Mouse (Mus musculus) heart, embryonic 10.5 days (tissue): ENCODE results near the gene Pgf. TPM values are rescaled to one million over a fixed set of nuclear protein-coding genes. Genes with fewer than 3 reads are reported as not detected.

Experiments
- DNase-seq: peaks from one replicate; pipeline ENCODE4 v3.0.0-alpha.2; 2017; ENCODE audit warnings: low spot score
- H3K27ac ChIP-seq: fragments of 300-500 bp; sonication (generic); 2 replicates; pipeline ENCODE4 v1.5.1; 2016; ENCODE audit warnings: mild to moderate bottlenecking
- H3K27me3 ChIP-seq: fragments of 300-500 bp; sonication (generic); 2 replicates; pipeline ENCODE4 v1.6.1; 2016; ENCODE audit warnings: mild to moderate bottlenecking; ENCODE audit not compliant: poor library complexity, insufficient read depth, severe bottlenecking
- H3K36me3 ChIP-seq: fragments of 300-500 bp; sonication (generic); 2 replicates; pipeline ENCODE4 v1.6.1; 2016; ENCODE audit warnings: mild to moderate bottlenecking, moderate library complexity
- H3K4me1 ChIP-seq: fragments of 300-500 bp; sonication (generic); 2 replicates; pipeline ENCODE4 v1.6.1; 2016; ENCODE audit warnings: mild to moderate bottlenecking
- H3K4me3 ChIP-seq: fragments of 300-500 bp; sonication (generic); 2 replicates; pipeline ENCODE4 v1.5.1; 2016; ENCODE audit warnings: mild to moderate bottlenecking, moderate library complexity
- H3K9me3 ChIP-seq: fragments of 300-500 bp; sonication (generic); 2 replicates; pipeline ENCODE4 v1.6.1; 2016; ENCODE audit warnings: mild to moderate bottlenecking, moderate library complexity
- WGBS: fragments of 180-500 bp; shearing (Covaris S2); methylation state at CpG from one replicate; pipeline ENCODE4 v1.1.7; 2016; 5-methylcytosine and 5-hydroxymethylcytosine counted together
- polyA plus RNA-seq: library from polyadenylated mRNA; unstranded; fragments of >200 nt; fragmentation: Nextera tagmentation; extraction: Ambion mirVana; gene quantifications from 2 replicates; pipeline ENCODE4 v1.2.1, GENCODE M21; 2016

The Pgf gene
- polyA plus RNA-seq, 1 experiment from 2014 or later, result 13.6 TPM

- DNase-seq, result no peak
- H3K36me3 ChIP-seq, result no peaks in the 10 kb centered on the region
- peaks cover 12% of the 10 kb centered on the region for H3K27me3 ChIP-seq
- peak overlapping the region; percentile 27; the same call in 1 of the 2 replicates for H3K4me3 ChIP-seq
- H3K27ac ChIP-seq, result peak overlapping the region; percentile 79
- WGBS, result 35% methylated on average over 24 of the region's 24 CpGs
- peaks cover 53% of the 10 kb centered on the region for H3K4me1 ChIP-seq
- H3K9me3 ChIP-seq, result no peaks in the 10 kb centered on the region
These were observed 23.6 kb upstream of the Pgf start for GRCm38 (mm10) chr12:85200929-85201829.

- Histone ChIP-seq H3K27ac (no peak overlapping the region), H3K27me3 (peaks cover 13% of the 10 kb centered on the region), H3K36me3 (no peaks in the 10 kb centered on the region), H3K9me3 (no peaks in the 10 kb centered on the region), H3K4me3 (no peak overlapping the region), H3K4me1 (peaks cover 60% of the 10 kb centered on the region)
- no peak for DNase-seq
- WGBS, result 67% methylated on average over 1 of the region's 1 CpGs
These were observed 22.4 kb upstream of the Pgf start for GRCm38 (mm10) chr12:85199954-85200353.

DNA sequence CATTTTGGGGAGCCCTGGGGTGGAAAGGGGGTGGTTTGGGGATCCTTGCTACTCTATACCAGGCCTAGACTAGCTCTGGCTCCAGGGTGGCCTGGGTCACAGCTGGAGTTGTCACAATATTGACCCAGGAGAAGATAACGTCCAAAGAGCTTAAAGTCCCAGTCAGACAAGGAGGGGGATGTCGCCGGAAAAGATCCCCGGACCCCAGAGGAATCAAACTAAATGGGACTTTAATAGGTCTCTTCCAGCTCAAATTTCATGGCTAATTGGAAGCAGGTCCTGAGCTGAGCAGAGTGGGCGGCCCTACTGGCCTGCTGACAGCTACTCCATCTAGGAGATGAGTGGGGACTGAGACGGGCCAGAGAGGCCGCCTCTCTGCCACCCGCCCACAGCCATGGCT, 20.3 kb upstream of the Pgf start:
- H3K4me3 ChIP-seq, result no peak overlapping the region
- peaks cover 29% of the 10 kb centered on the region for H3K27me3 ChIP-seq
- WGBS, result 32% methylated on average over 8 of the region's 8 CpGs
- H3K36me3 ChIP-seq, result no peaks in the 10 kb centered on the region
- no peaks in the 10 kb centered on the region for H3K9me3 ChIP-seq
- no peak overlapping the region for H3K27ac ChIP-seq
- DNase-seq, result no peak
- H3K4me1 ChIP-seq, result peaks cover 61% of the 10 kb centered on the region

GRCm38 (mm10) chr12:85197371-85197770, 19.8 kb upstream of the Pgf start:
- DNase-seq, result no peak
- no peaks in the 10 kb centered on the region for H3K36me3 ChIP-seq
- peaks cover 34% of the 10 kb centered on the region for H3K27me3 ChIP-seq
- peak overlapping the region; percentile 37; the same call in 1 of the 2 replicates for H3K27ac ChIP-seq
- peaks cover 66% of the 10 kb centered on the region for H3K4me1 ChIP-seq
- 76% methylated on average over 7 of the region's 7 CpGs for WGBS
- H3K9me3 ChIP-seq, result no peaks in the 10 kb centered on the region
- no peak overlapping the region for H3K4me3 ChIP-seq

- Histone ChIP-seq H3K36me3 (no peaks in the 10 kb centered on the region), H3K4me1 (peaks cover 57% of the 10 kb centered on the region), H3K4me3 (no peak overlapping the region), H3K9me3 (no peaks in the 10 kb centered on the region), H3K27me3 (peaks cover 36% of the 10 kb centered on the region), H3K27ac (peak overlapping the region; percentile 37; the same call in 1 of the 2 replicates)
- WGBS, result 76% methylated on average over 10 of the region's 10 CpGs
- DNase-seq, result no peak
These were observed 18.6 kb upstream of the Pgf start for GRCm38 (mm10) chr12:85196191-85196590.

DNA sequence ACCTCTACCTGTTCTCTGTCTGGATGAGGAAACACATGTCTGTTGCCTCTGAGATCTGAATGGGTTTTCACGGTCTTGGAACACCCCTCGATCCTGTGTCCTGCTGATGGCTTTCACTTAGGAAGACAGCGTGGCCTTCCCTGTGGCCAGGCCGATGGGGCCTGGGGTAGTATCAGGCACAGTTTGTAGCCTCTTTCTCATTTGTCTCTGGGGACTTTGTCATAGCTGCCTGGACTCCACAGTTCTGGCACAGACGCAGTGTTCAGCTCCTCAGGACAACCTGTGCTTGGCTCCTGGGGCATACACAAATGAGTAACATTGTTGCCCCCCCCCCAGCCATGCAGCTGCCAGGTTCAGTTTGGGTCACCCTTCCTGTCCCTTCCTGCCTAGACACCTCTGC, 17.5 kb upstream of the Pgf start:
- 80% methylated on average over 5 of the region's 5 CpGs for WGBS
- H3K4me1 ChIP-seq, result peaks cover 49% of the 10 kb centered on the region

DNA sequence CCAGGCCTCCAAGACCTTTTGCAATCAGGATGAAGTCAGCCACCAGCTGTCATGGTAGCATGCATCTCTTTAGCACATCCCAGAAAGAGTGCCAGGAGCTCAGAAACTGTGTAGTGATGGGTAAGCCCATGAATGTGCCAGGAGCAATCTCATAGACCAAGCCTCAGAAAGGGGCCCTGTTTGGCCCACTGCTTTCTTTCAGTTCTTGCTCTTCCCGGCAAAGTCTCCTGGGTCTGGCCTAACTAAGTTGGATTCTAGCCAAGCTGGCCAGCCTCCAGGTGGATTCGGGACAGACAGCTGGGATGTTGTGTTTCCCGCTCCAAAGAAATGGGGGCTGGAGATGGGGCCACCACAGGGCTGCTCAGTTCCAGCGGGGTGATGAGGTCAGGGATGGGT, 17.0 kb upstream of the Pgf start:
- WGBS, result 54% methylated on average over 4 of the region's 4 CpGs
- Histone ChIP-seq H3K27ac (no peak overlapping the region), H3K4me3 (no peak overlapping the region), H3K9me3 (no peaks in the 10 kb centered on the region), H3K36me3 (no peaks in the 10 kb centered on the region), H3K4me1 (peaks cover 49% of the 10 kb centered on the region), H3K27me3 (peaks cover 36% of the 10 kb centered on the region)
- DNase-seq, result no peak

More for the DNA sequence above, 17.5 kb upstream of the Pgf start:
- Histone ChIP-seq H3K9me3 (no peaks in the 10 kb centered on the region), H3K4me3 (no peak overlapping the region), H3K36me3 (no peaks in the 10 kb centered on the region), H3K27ac (no peak overlapping the region), H3K27me3 (peaks cover 36% of the 10 kb centered on the region)
- no peak for DNase-seq

- Histone ChIP-seq H3K4me1 (peaks cover 49% of the 10 kb centered on the region), H3K27me3 (peaks cover 31% of the 10 kb centered on the region), H3K36me3 (no peaks in the 10 kb centered on the region), H3K9me3 (no peaks in the 10 kb centered on the region), H3K4me3 (no peak overlapping the region), H3K27ac (no peak overlapping the region)
- whole genome bisulfite sequencing, result 89% methylated on average over 11 of the region's 11 CpGs
- no peak for DNase-seq
These were observed 16.5 kb upstream of the Pgf start for GRCm38 (mm10) chr12:85193923-85194622.

DNA sequence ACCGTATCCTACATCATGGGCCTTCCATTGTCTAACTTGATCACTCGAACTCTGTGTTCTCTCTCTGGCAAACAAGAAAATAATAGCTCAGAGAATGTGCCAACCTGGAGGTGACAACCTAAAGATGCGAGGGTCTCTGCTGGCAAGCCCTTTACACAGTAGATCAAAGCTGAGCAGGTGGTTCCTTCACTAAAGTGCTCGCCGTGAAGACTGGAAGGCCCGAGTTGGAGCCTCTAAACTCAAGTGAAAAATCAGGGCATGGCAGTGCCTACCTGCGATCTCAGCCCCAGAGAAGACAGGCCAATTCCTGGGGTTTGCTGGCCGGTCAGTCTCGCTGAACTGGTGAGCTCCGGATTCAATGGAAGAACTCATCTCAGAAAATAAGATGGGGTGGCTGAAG, 15.6 kb upstream of the Pgf start:
- 0 out of 2 replicates have a peak overlapping the region, but pooled peaks have one; percentile 37 for H3K27ac ChIP-seq
- no peaks in the 10 kb centered on the region for H3K9me3 ChIP-seq
- H3K4me1 ChIP-seq, result peaks cover 44% of the 10 kb centered on the region
- peaks cover 29% of the 10 kb centered on the region; the same call in 1 of the 2 replicates for H3K27me3 ChIP-seq
- DNase-seq, result no peak
- H3K4me3 ChIP-seq, result no peak overlapping the region
- H3K36me3 ChIP-seq, result no peaks in the 10 kb centered on the region
- WGBS, result 82% methylated on average over 10 of the region's 10 CpGs

- WGBS, result 24% methylated on average over 19 of the region's 19 CpGs
- H3K4me3 ChIP-seq, result no peak overlapping the region
- no peaks in the 10 kb centered on the region for H3K9me3 ChIP-seq
- peaks cover 29% of the 10 kb centered on the region; the same call in 1 of the 2 replicates for H3K27me3 ChIP-seq
- H3K27ac ChIP-seq, result peak overlapping the region; percentile 37
- no peak for DNase-seq
- no peaks in the 10 kb centered on the region for H3K36me3 ChIP-seq
- peaks cover 38% of the 10 kb centered on the region for H3K4me1 ChIP-seq
These were observed 15.0 kb upstream of the Pgf start for GRCm38 (mm10) chr12:85192461-85193108.

DNA sequence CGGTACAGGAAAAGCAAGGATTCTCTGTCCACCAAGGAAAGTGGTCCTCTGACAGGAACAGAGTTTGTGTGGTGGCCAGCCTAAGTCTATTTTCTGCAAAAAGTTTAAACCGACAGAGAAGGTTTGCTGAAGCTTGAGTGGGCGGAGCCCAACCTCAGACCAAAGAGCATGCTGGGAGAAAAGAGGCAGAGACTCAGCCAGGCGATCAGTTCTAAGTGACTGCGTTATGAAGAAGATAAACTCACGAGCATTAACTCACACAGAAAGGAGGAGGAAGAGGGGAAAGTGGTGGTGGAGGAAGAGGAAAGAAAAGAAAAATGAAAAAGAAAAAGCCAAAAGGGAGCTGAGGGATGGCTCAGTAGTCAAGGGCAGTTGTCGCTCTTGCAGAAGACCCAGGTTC, 12.7 kb upstream of the Pgf start:
- H3K4me3 ChIP-seq, result no peak overlapping the region
- H3K9me3 ChIP-seq, result no peaks in the 10 kb centered on the region
- H3K27me3 ChIP-seq, result peaks cover 25% of the 10 kb centered on the region; the same call in 1 of the 2 replicates
- H3K4me1 ChIP-seq, result peaks cover 27% of the 10 kb centered on the region
- no peak overlapping the region for H3K27ac ChIP-seq
- 65% methylated on average over 7 of the region's 7 CpGs for WGBS
- no peaks in the 10 kb centered on the region for H3K36me3 ChIP-seq
- DNase-seq, result no peak

DNA sequence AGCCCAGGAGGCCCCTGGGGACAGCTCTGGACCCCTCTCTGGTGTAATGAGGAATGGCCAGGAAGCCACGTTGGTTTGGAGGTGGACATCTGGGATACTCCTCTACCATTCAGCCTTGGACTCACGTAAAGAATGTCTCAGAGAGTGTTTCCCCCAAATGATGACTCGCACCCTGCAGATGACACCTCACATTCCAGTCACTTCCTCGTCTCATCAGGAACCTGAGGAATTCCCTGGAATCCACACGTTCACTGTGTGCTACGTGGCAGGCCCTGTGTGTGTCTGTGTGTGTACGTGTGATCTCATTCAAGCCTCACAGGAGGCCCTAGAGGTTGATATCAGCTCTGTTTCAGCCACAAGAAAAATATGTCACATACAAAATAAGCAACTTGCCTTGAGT, 8.8 kb upstream of the Pgf start:
- WGBS, result 45% methylated on average over 7 of the region's 7 CpGs
- DNase-seq, result no peak
- peaks cover 24% of the 10 kb centered on the region for H3K4me1 ChIP-seq
- H3K4me3 ChIP-seq, result no peak overlapping the region
- H3K27me3 ChIP-seq, result peaks cover 18% of the 10 kb centered on the region
- H3K27ac ChIP-seq, result peak overlapping the region; percentile 67
- H3K36me3 ChIP-seq, result no peaks in the 10 kb centered on the region
- H3K9me3 ChIP-seq, result no peaks in the 10 kb centered on the region

DNA sequence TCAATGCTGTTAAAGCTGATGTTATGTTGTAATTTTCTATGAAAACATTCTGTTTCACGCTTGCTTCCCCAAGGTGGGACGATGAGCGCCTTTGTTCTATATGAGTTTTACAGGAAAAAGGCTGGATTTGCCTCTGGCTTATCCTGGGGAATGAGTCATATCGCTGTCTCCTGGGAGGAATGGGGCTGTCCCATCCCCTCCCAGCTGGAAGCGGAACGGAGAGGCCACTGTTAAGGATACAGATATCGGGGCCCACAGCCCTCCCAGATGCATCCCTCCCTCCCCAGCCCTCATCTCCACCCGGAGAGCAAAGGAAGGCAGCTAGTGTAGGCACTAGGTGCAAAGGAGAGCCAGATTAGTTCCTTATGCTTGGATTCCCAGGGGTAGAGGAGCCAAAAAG, 8.2 kb upstream of the Pgf start:
- Histone ChIP-seq H3K9me3 (no peaks in the 10 kb centered on the region), H3K4me3 (no peak overlapping the region), H3K27ac (peak overlapping the region; percentile 67), H3K27me3 (peaks cover 23% of the 10 kb centered on the region), H3K36me3 (no peaks in the 10 kb centered on the region), H3K4me1 (peaks cover 29% of the 10 kb centered on the region)
- 35% methylated on average over 8 of the region's 8 CpGs for WGBS
- DNase-seq, result no peak
